Mouse (Mus musculus) bone marrow macrophage, adult 2 months (primary cell): Measurements from ENCODE around the gene Steap3. TPM values are rescaled to one million over a fixed set of nuclear protein-coding genes. Genes with fewer than 3 reads are reported as not detected.
A peak's percentile ranks its signal among the peaks of the same experiment; 100 is the strongest.

ENCODE experiments used
- H3K27ac ChIP-seq: 2 replicates; pipeline ENCODE4 v1.5.1; 2012; ENCODE audit warnings: low read depth, low read length; ENCODE audit not compliant: insufficient read depth
- H3K4me1 ChIP-seq: 2 replicates; pipeline ENCODE4 v1.6.1; 2012; ENCODE audit warnings: low read length; ENCODE audit not compliant: control insufficient read depth, insufficient read depth
- H3K4me3 ChIP-seq: 2 replicates; pipeline ENCODE4 v1.5.1; 2012; ENCODE audit warnings: mild to moderate bottlenecking, low read length, moderate library complexity; ENCODE audit not compliant: insufficient read depth
- CTCF ChIP-seq: IDR thresholded peaks from 2 replicates; pipeline ENCODE4 v1.5.1; 2012; ENCODE audit warnings: low read depth, mild to moderate bottlenecking, low read length, moderate library complexity
- POLR2A ChIP-seq: IDR thresholded peaks from 2 replicates; pipeline ENCODE4 v1.6.1; 2012; ENCODE audit warnings: mild to moderate bottlenecking, low read depth, low read length, borderline replicate concordance
- polyA plus RNA-seq: library from polyadenylated mRNA; stranded (reverse); fragments of >200 nt; gene quantifications from 2 replicates; pipeline ENCODE4 v1.2.4, GENCODE M21; 2012; ENCODE audit not compliant: missing spikeins, insufficient read depth, insufficient read length

Steap3 gene
- polyA plus RNA-seq, 1 experiment = 22.6 TPM

DNA sequence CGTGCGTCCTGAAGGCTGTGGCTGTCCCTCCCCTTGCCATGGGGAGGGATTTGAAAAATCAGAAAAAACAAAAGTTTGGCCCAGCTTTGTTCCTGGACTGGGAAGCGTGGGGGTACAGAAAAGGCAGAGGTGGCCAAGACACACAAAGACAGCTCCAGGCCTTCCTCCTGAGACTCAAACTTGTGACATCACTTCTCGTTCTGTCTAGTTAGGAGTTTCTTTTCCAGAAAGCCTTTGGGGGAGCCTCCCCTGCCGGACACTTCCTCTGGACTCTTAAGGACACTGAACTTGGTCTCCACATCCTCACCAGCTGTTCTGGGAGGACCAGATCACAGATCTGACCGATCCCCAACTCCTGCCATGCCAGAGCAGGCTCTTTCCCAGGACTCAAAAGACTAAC, 18.8 kb downstream of the Steap3 start:
- peak overlapping the region; percentile 57 for H3K27ac ChIP-seq
- peaks cover 82% of the 10 kb centered on the region for H3K4me1 ChIP-seq
- no peak overlapping the region for H3K4me3 ChIP-seq
- TF ChIP-seq POLR2A (no peak), CTCF (no peak)

DNA sequence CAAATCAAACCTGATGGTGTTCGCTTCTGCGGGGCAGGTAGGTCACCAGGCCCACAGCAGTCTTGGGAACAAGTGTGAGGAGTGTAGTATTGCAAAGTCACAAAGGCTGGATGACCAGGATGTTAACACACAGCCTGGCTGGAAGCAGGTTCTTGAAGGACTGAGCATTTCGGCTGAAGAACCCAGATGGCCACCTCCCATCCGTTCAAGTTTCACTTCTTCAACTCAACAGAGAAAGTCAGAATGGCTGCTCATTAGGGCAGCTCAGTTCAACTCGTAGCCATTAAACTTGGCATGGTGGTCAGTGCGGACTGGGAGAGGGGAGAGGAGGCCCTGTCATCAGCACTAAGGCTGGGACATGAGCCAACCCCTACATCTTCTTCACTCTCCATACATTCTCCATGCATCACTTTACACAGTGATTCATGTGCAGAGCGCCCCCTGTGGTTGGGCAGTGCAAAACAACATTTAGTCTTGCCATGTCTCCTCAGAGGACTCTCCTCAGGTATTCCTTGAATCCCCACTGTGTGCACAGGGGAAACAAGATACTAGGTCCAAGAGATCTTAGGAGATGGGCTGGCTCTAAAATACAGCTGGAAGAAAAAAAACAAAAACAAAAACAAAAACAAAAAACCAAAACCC, 19.9 kb downstream of the Steap3 start:
- TF ChIP-seq POLR2A (no peak), CTCF (peak; percentile 20; the same call in 1 of the 2 replicates)
- peaks cover 84% of the 10 kb centered on the region for H3K4me1 ChIP-seq
- H3K4me3 ChIP-seq = no peak overlapping the region
- no peak overlapping the region for H3K27ac ChIP-seq

- H3K4me1 ChIP-seq = peaks cover 82% of the 10 kb centered on the region
- H3K27ac ChIP-seq = peak overlapping the region; percentile 64
- TF ChIP-seq POLR2A (no peak), CTCF (no peak)
- no peak overlapping the region for H3K4me3 ChIP-seq
Observed at GRCm38 (mm10) chr1:120251193-120251592, 21.3 kb downstream of the Steap3 start.

GRCm38 (mm10) chr1:120250586-120250985, 21.9 kb downstream of the Steap3 start:
- peaks cover 83% of the 10 kb centered on the region for H3K4me1 ChIP-seq
- no peak overlapping the region for H3K4me3 ChIP-seq
- TF ChIP-seq CTCF (no peak), POLR2A (no peak)
- peak overlapping the region; percentile 64 for H3K27ac ChIP-seq

DNA sequence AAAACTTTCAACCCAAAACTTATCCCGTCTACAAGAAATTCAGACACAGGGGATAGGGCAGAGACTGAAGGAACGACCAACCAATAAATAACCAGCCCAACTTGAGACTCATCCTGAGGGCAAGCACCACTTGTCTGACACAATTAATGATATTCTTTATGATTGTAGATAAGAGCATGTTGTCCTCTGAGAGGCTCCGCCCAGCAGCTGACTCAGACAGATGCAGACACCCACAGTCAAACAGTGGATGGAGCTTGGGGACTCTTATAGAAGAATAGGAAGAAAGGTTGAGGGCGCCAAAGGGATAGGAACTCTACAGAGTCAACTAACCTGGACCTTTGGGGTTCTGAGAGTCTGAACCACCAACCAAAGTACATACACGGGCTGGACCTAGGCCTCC, 22.7 kb downstream of the Steap3 start:
- Histone ChIP-seq H3K4me1 (peaks cover 78% of the 10 kb centered on the region), H3K4me3 (no peak overlapping the region), H3K27ac (no peak overlapping the region)
- TF ChIP-seq CTCF (no peak), POLR2A (no peak)

DNA sequence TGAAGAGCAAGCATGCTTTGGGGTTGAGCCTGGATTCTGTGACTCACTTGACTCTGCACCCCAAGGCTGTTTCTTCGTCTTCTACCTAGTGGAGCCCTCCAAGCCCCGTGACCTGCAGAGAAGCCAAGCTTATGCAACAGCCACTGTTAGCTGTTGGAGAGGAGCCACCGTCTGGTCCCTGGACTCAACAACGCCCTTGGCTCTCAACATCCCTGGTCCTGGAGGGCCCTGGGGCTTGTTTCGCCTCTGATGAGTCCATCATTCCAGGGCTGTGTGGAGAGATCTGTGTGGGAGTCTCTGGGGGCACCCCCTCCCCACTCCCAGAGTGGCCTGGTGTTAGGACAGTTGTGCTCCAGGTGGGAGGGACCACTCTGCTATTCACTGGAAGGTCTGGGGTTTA, 24.3 kb downstream of the Steap3 start:
- Histone ChIP-seq H3K4me3 (no peak overlapping the region), H3K27ac (no peak overlapping the region), H3K4me1 (peaks cover 62% of the 10 kb centered on the region)
- TF ChIP-seq CTCF = no peak
- no peak for TF ChIP-seq POLR2A

DNA sequence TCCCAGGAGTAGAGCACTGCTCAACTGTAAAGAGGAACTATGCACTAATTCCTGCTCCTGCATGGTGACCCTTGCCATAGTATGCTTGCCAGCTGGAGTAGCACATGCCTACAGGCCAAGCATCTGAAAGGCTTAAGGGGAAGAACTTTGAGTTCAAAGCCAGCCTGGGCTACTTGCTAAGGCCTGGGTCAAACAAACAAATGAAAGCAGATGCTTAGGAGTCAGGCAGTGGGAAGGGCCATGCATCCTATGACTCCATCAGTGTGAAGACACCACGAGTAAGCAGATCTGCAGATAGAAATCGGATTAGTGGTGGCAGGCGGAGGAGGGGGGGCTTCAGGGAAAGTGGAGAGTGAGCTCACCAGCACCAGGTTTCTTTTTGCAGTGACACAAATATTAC, 25.2 kb downstream of the Steap3 start:
- H3K4me1 ChIP-seq = peaks cover 58% of the 10 kb centered on the region
- peak overlapping the region; percentile 30 for H3K27ac ChIP-seq
- no peak overlapping the region for H3K4me3 ChIP-seq
- TF ChIP-seq POLR2A (no peak), CTCF (no peak)

DNA sequence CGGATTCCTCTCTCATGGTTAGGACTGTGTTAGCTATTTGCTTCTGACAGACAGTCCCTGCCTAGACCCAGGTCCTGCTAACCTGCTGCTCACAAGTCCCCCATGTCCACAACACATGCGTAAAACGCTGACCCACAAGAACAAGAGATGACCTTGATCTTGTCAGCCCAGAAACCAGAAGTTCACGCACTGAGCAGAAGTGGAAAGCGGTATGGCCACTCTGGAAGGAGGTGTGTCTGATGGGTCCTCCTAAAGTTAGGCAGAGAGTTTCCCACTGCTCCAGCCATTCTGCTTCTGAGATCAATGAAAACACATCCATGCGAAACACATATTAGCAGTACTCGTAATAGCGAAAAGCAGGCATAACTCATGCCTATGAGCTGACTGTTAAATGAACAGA, 25.6 kb downstream of the Steap3 start:
- no peak overlapping the region for H3K4me3 ChIP-seq
- no peak for TF ChIP-seq CTCF
- no peak for TF ChIP-seq POLR2A
- H3K4me1 ChIP-seq = peaks cover 54% of the 10 kb centered on the region

GRCm38 (mm10) chr1:120245661-120246131, 26.8 kb downstream of the Steap3 start:
- no peak overlapping the region for H3K4me3 ChIP-seq
- TF ChIP-seq CTCF = no peak
- no peak for TF ChIP-seq POLR2A
- H3K4me1 ChIP-seq = peaks cover 45% of the 10 kb centered on the region
- H3K27ac ChIP-seq = no peak overlapping the region

More for the DNA sequence above, 25.6 kb downstream of the Steap3 start:
- no peak overlapping the region for H3K27ac ChIP-seq

GRCm38 (mm10) chr1:120244646-120245045, 27.9 kb downstream of the Steap3 start:
- TF ChIP-seq CTCF = no peak
- TF ChIP-seq POLR2A = no peak
- no peak overlapping the region for H3K27ac ChIP-seq
- peaks cover 36% of the 10 kb centered on the region for H3K4me1 ChIP-seq
- no peak overlapping the region for H3K4me3 ChIP-seq

DNA sequence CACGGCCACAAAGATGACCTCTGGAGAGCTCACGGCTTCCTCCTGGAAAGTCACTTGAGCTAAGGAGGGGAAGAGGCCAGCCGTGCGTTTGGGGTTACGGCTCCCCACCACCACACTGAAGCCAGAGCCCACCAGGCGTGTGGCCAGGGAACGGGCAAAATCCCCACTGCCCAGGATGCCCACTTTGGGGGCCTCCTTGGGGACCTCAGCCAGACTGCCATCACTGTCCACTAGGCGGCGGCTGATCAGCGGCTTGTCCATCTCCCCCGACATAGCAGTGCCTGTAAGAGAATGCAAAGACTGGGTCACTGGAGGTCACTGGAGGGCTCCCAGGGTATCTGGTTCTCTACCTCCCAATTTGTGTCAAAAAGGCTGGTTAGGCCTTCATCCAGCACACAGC, 28.5 kb downstream of the Steap3 start:
- peaks cover 32% of the 10 kb centered on the region for H3K4me1 ChIP-seq
- no peak overlapping the region for H3K27ac ChIP-seq
- TF ChIP-seq CTCF (no peak), POLR2A (no peak)
- no peak overlapping the region for H3K4me3 ChIP-seq
